Mouse (Mus musculus) lung, postnatal 0 days (tissue): ENCODE results near the gene Il18r1.

Experiments
- CTCF ChIP-seq: IDR thresholded peaks from 2 replicates; pipeline ENCODE4 v1.5.1; 2016; ENCODE audit warnings: antibody characterized with exemption, mild to moderate bottlenecking
- EP300 ChIP-seq: IDR thresholded peaks from 2 replicates; pipeline ENCODE4 v1.6.1; 2016; ENCODE audit warnings: antibody characterized with exemption, mild to moderate bottlenecking, control low read depth

- TF ChIP-seq CTCF (no peak), EP300 (no peak)
Observed at GRCm38 (mm10) chr1:40418512-40418911, 46.8 kb upstream of the Il18r1 start.
